Mouse (Mus musculus) kidney, postnatal 25 days (tissue): ENCODE results near the gene Sirpa.

Experiments used
- DNase-seq, 2 experiments: peaks; one replicate each; pipeline ENCODE4 v3.0.0; 2021; ENCODE audit warnings: mixed read lengths in 2 of 2

Gene Sirpa

GRCm38 (mm10) chr2:129613971-129614370 lies 21.3 kb downstream of the Sirpa start:
- DNase-seq: peak in 1 of 2 experiments; percentile 14

GRCm38 (mm10) chr2:129614482-129615185 lies 22.0 kb downstream of the Sirpa start:
- peak in 1 of 2 experiments; percentile 37 for DNase-seq

- no peak for DNase-seq
These were observed 27.5 kb downstream of the Sirpa start for GRCm38 (mm10) chr2:129620148-129620547.

- DNase-seq: no peak
These were observed 28.2 kb downstream of the Sirpa start for GRCm38 (mm10) chr2:129620881-129621280.

GRCm38 (mm10) chr2:129621654-129622490 lies 29.2 kb downstream of the Sirpa start:
- DNase-seq: peak in 1 of 2 experiments; percentile 1

- DNase-seq: peak in 1 of 2 experiments; percentile 0
These were observed 30.3 kb downstream of the Sirpa start for GRCm38 (mm10) chr2:129622918-129623317.

GRCm38 (mm10) chr2:129623771-129624170 lies 31.1 kb downstream of the Sirpa start:
- peak; percentile 1 to 38 for DNase-seq

GRCm38 (mm10) chr2:129624246-129624918 lies 31.7 kb downstream of the Sirpa start:
- DNase-seq: peak; percentile 66 to 84

- DNase-seq: peak; percentile 40 to 59
These were observed 32.3 kb downstream of the Sirpa start for GRCm38 (mm10) chr2:129624956-129625355.

GRCm38 (mm10) chr2:129625845-129626244 lies 33.2 kb downstream of the Sirpa start:
- DNase-seq: no peak

- no peak for DNase-seq
These were observed 34.0 kb downstream of the Sirpa start for GRCm38 (mm10) chr2:129626621-129627061.

GRCm38 (mm10) chr2:129627133-129627532 lies 34.5 kb downstream of the Sirpa start:
- DNase-seq: no peak

- no peak for DNase-seq
These were observed 35.2 kb downstream of the Sirpa start for GRCm38 (mm10) chr2:129627811-129628210.

- no peak for DNase-seq
These were observed 36.0 kb downstream of the Sirpa start for GRCm38 (mm10) chr2:129628456-129629185.

- peak in 1 of 2 experiments; percentile 1 for DNase-seq
These were observed 37.3 kb downstream of the Sirpa start for GRCm38 (mm10) chr2:129629786-129630531.

- peak in 1 of 2 experiments; percentile 1 for DNase-seq
These were observed 37.9 kb downstream of the Sirpa start for GRCm38 (mm10) chr2:129630532-129630886.

- peak in 1 of 2 experiments; percentile 10 for DNase-seq
These were observed 38.5 kb downstream of the Sirpa start for GRCm38 (mm10) chr2:129630978-129631660.

GRCm38 (mm10) chr2:129632324-129632723 lies 39.7 kb downstream of the Sirpa start:
- no peak for DNase-seq

- DNase-seq: peak; percentile 62 to 81
These were observed 40.6 kb downstream of the Sirpa start for GRCm38 (mm10) chr2:129633077-129633732.

- DNase-seq: no peak
These were observed 41.3 kb downstream of the Sirpa start for GRCm38 (mm10) chr2:129633982-129634381.

- no peak for DNase-seq
These were observed 60.0 kb downstream of the Sirpa start for GRCm38 (mm10) chr2:129652616-129653015.
